Mouse (Mus musculus): ENCODE data around the gene Fzr1. TPM values are rescaled to one million over a fixed set of nuclear protein-coding genes. Genes with fewer than 3 reads are reported as not detected.

The Fzr1 gene
- polyA plus RNA-seq, 1 experiment from 2014 or later: 104 TPM

- H3K4me3 ChIP-seq (ENCODE audit: low read depth, low read length): no peak overlapping the region
- ATAC-seq (ENCODE audit: low FRiP score) (no peak), DNase-seq (ENCODE audit: low spot score, missing footprints) (peak; percentile 31)
- 91% methylated on average over 3 of the region's 3 CpGs for WGBS
- no peak overlapping the region for H3K9ac ChIP-seq (ENCODE audit: low read length)
- H3K4me1 ChIP-seq (ENCODE audit: control insufficient read depth, insufficient read depth, low read length): peaks cover 10% of the 10 kb centered on the region
- H3K9me3 ChIP-seq (ENCODE audit: control insufficient read depth, low read length): no peaks in the 10 kb centered on the region
- H3K27ac ChIP-seq (ENCODE audit: low read depth, low read length): no peak overlapping the region
- H3K36me3 ChIP-seq (ENCODE audit: control insufficient read depth, insufficient read depth, low read length): no peaks in the 10 kb centered on the region
- H3K4me2 ChIP-seq: no peak overlapping the region
- H3K27me3 ChIP-seq (ENCODE audit: control insufficient read depth, insufficient read depth, low read length): peaks cover 37% of the 10 kb centered on the region
Observed at GRCm38 (mm10) chr10:81422661-81423217, 44.4 kb upstream of the Fzr1 start.

- WGBS: 74% methylated on average over 6 of the region's 6 CpGs
- Histone ChIP-seq H3K9me3 (ENCODE audit: control insufficient read depth, low read length) (no peaks in the 10 kb centered on the region), H3K4me3 (ENCODE audit: low read depth, low read length) (no peak overlapping the region), H3K36me3 (ENCODE audit: control insufficient read depth, insufficient read depth, low read length) (no peaks in the 10 kb centered on the region), H3K4me2 (no peak overlapping the region), H3K4me1 (ENCODE audit: control insufficient read depth, insufficient read depth, low read length) (peaks cover 12% of the 10 kb centered on the region), H3K9ac (ENCODE audit: low read length) (no peak overlapping the region), H3K27ac (ENCODE audit: low read depth, low read length) (no peak overlapping the region), H3K27me3 (ENCODE audit: control insufficient read depth, insufficient read depth, low read length) (peaks cover 32% of the 10 kb centered on the region)
- DNase-seq (ENCODE audit: low spot score, missing footprints) (peak; percentile 68), ATAC-seq (ENCODE audit: low FRiP score) (no peak)
Observed at GRCm38 (mm10) chr10:81422191-81422590, 43.9 kb upstream of the Fzr1 start.

- ATAC-seq (ENCODE audit: low FRiP score) (no peak), DNase-seq (ENCODE audit: low spot score, missing footprints) (peak; percentile 71)
- Histone ChIP-seq H3K4me1 (ENCODE audit: control insufficient read depth, insufficient read depth, low read length) (peaks cover 16% of the 10 kb centered on the region), H3K9ac (ENCODE audit: low read length) (no peak overlapping the region), H3K4me2 (no peak overlapping the region), H3K9me3 (ENCODE audit: control insufficient read depth, low read length) (no peaks in the 10 kb centered on the region), H3K27me3 (ENCODE audit: control insufficient read depth, insufficient read depth, low read length) (peaks cover 27% of the 10 kb centered on the region), H3K27ac (ENCODE audit: low read depth, low read length) (no peak overlapping the region), H3K36me3 (ENCODE audit: control insufficient read depth, insufficient read depth, low read length) (no peaks in the 10 kb centered on the region), H3K4me3 (ENCODE audit: low read depth, low read length) (no peak overlapping the region)
- WGBS: 71% methylated on average over 5 of the region's 5 CpGs
Observed at GRCm38 (mm10) chr10:81421797-81422100, 43.4 kb upstream of the Fzr1 start.

DNA sequence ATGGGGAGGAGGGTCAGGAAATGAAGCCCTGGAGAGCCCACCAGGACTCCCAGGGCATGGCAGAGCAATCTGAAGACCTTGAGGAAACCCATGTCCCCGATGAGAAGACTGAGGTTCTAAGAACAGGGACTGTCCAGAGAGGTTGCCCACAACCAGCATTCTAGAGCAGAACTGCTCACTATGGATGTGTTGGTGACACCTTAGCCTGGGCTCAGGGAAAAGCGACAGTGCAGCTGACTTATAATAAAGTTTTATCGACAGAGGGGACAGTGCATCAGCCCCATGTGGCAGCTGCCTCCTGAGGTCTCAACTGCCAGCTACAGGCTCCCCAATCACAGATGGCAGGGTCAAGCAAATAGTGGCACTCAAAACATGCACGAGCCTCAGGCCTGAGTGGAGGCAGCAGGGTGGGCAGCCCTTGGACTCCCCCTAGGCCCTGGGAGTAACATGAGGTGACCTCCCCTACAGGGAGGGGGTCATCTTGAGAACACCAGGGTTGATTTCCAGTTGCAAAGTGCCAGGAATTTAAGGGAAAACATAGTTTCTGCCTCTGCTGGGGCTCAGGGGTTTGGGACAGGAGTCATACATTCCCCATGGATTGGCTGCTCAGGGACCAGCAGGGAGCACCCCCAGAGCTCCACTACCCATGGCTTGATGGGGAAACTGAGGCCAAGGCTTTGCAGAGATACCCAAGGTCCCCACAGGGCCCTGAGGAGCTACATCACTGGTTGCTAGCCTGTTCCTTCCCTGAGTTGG, 42.9 kb upstream of the Fzr1 start:
- Histone ChIP-seq H3K9me3 (ENCODE audit: control insufficient read depth, low read length) (no peaks in the 10 kb centered on the region), H3K4me3 (ENCODE audit: low read depth, low read length) (no peak overlapping the region), H3K27me3 (ENCODE audit: control insufficient read depth, insufficient read depth, low read length) (peaks cover 22% of the 10 kb centered on the region), H3K4me2 (no peak overlapping the region), H3K36me3 (ENCODE audit: control insufficient read depth, insufficient read depth, low read length) (no peaks in the 10 kb centered on the region), H3K4me1 (ENCODE audit: control insufficient read depth, insufficient read depth, low read length) (peaks cover 17% of the 10 kb centered on the region), H3K27ac (ENCODE audit: low read depth, low read length) (no peak overlapping the region), H3K9ac (ENCODE audit: low read length) (no peak overlapping the region)
- WGBS: 74% methylated on average over 4 of the region's 4 CpGs
- ATAC-seq (ENCODE audit: low FRiP score) (no peak), DNase-seq (ENCODE audit: low spot score, missing footprints) (peak; percentile 69)

GRCm38 (mm10) chr10:81420191-81420767, 42.0 kb upstream of the Fzr1 start:
- no peaks in the 10 kb centered on the region for H3K9me3 ChIP-seq (ENCODE audit: control insufficient read depth, low read length)
- H3K4me1 ChIP-seq (ENCODE audit: control insufficient read depth, insufficient read depth, low read length): peaks cover 17% of the 10 kb centered on the region
- H3K27ac ChIP-seq (ENCODE audit: low read depth, low read length): no peak overlapping the region
- peak; percentile 35 for DNase-seq (ENCODE audit: low spot score, missing footprints)
- H3K4me2 ChIP-seq: no peak overlapping the region
- ATAC-seq (ENCODE audit: low FRiP score): no peak
- WGBS: 85% methylated on average over 40 of the region's 40 CpGs
- H3K4me3 ChIP-seq (ENCODE audit: low read depth, low read length): no peak overlapping the region
- H3K36me3 ChIP-seq (ENCODE audit: control insufficient read depth, insufficient read depth, low read length): no peaks in the 10 kb centered on the region
- peaks cover 13% of the 10 kb centered on the region for H3K27me3 ChIP-seq (ENCODE audit: control insufficient read depth, insufficient read depth, low read length)
- no peak overlapping the region for H3K9ac ChIP-seq (ENCODE audit: low read length)

- DNase-seq (ENCODE audit: low spot score, missing footprints) (peak; percentile 81), ATAC-seq (ENCODE audit: low FRiP score) (no peak)
- H3K36me3 ChIP-seq (ENCODE audit: control insufficient read depth, insufficient read depth, low read length): no peaks in the 10 kb centered on the region
- no peak overlapping the region for H3K4me2 ChIP-seq
- H3K4me1 ChIP-seq (ENCODE audit: control insufficient read depth, insufficient read depth, low read length): peaks cover 19% of the 10 kb centered on the region
- 92% methylated on average over 10 of the region's 10 CpGs for WGBS
- no peaks in the 10 kb centered on the region for H3K9me3 ChIP-seq (ENCODE audit: control insufficient read depth, low read length)
- no peak overlapping the region for H3K27ac ChIP-seq (ENCODE audit: low read depth, low read length)
- no peak overlapping the region for H3K9ac ChIP-seq (ENCODE audit: low read length)
- H3K4me3 ChIP-seq (ENCODE audit: low read depth, low read length): no peak overlapping the region
- H3K27me3 ChIP-seq (ENCODE audit: control insufficient read depth, insufficient read depth, low read length): peaks cover 4% of the 10 kb centered on the region
Observed at GRCm38 (mm10) chr10:81419111-81419928, 41.0 kb upstream of the Fzr1 start.

DNA sequence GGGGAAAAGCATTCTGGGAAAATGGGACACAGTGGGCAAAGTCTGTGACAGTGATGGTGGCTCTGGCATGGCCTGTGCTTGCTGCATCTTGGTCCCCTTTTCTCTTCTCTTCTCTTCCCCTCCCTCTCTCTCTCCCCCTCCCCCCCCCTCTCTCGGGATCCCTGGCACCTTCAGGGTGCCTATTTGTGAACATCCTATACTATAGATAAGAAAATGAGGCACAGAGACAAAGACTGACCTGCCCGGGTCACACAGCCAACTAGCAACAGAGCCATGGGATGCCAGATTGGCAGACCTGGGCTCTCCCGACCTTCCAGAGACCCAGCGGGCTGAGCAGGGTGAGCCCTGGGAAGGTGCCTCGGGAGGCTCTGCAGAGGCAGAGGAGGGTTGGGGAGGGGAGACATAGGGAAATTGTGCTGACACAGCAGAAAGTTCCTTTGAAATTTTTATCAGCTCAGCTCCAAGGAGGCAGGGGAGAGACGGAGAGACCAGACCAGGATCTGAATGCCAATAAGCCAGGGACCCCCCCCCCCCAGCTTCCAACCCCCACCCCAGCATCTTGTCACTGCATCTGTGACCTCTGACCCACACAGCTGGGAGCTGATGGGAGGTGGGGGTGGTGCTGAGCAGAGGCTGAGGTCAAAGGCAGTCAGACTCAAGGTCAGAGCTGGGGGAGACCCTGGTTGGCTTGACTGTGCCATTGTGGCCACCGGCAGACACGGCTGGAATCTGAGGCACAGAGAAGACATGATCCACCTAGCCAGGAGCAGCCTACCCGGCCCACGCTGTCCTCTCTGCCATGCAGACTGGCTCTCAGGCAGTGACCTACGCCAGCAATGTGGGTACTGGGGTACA, 40.1 kb upstream of the Fzr1 start:
- Histone ChIP-seq H3K9ac (ENCODE audit: low read length) (no peak overlapping the region), H3K4me2 (no peak overlapping the region)
- no peak for ATAC-seq (ENCODE audit: low FRiP score)

More for the DNA sequence above, 40.1 kb upstream of the Fzr1 start:
- Histone ChIP-seq H3K4me3 (ENCODE audit: low read depth, low read length) (no peak overlapping the region), H3K4me1 (ENCODE audit: control insufficient read depth, insufficient read depth, low read length) (peaks cover 27% of the 10 kb centered on the region), H3K27ac (ENCODE audit: low read depth, low read length) (no peak overlapping the region), H3K9me3 (ENCODE audit: control insufficient read depth, low read length) (no peaks in the 10 kb centered on the region), H3K36me3 (ENCODE audit: control insufficient read depth, insufficient read depth, low read length) (no peaks in the 10 kb centered on the region), H3K27me3 (ENCODE audit: control insufficient read depth, insufficient read depth, low read length) (no peaks in the 10 kb centered on the region)
- 51% methylated on average over 11 of the region's 11 CpGs for WGBS
- DNase-seq (ENCODE audit: low spot score, missing footprints): peak; percentile 60

Data from midbrain, embryonic 11.5 days (tissue).